Mouse (Mus musculus): ENCODE results near the gene Atxn2. TPM values are rescaled to one million over a fixed set of nuclear protein-coding genes. Genes with fewer than 3 reads are reported as not detected.

Atxn2 gene
- polyA plus RNA-seq, 1 experiment from 2014 or later: 60.1 TPM

DNA sequence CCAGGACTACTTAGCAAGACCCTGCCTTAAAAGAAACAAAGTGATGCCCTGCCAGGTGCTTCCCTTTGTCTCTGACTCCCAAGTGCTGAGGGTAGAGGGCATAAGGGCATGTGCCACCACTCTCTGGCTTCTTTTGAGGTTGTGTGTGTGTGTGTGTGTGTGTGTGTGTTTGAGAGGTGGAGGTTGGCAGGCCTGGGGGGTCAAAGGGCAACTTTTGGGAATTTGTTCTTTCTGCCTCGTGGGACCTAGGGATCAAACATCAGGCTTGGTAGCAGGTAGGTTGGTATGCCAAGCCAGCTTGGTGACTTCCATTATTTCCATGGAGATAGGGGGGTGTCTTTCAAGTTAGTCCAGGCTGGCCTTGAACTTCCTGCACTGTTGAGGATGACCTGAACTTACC is 7.8 kb upstream of the Atxn2 start:
- Histone ChIP-seq H3K27me3 (ENCODE audit: control insufficient read depth, insufficient read depth, low read depth, low read length) (no peaks in the 10 kb centered on the region), H3K4me1 (ENCODE audit: control insufficient read depth, insufficient read depth, low read length) (peaks cover 5% of the 10 kb centered on the region; the same call in 1 of the 2 replicates), H3K9me3 (replicated peaks; ENCODE audit: control insufficient read depth, low read length, poor library complexity, severe bottlenecking) (no peaks in the 10 kb centered on the region), H3K36me3 (ENCODE audit: control insufficient read depth, insufficient read depth, low read length) (no peaks in the 10 kb centered on the region), H3K4me2 (ENCODE audit: low read length) (no peak overlapping the region), H3K4me3 (ENCODE audit: low read depth, low read length) (no peak overlapping the region), H3K27ac (ENCODE audit: low read length) (no peak overlapping the region), H3K9ac (ENCODE audit: low read depth, low read length) (no peak overlapping the region)
- no peak for ATAC-seq
- WGBS: 92% methylated on average over 1 of the region's 1 CpGs

DNA sequence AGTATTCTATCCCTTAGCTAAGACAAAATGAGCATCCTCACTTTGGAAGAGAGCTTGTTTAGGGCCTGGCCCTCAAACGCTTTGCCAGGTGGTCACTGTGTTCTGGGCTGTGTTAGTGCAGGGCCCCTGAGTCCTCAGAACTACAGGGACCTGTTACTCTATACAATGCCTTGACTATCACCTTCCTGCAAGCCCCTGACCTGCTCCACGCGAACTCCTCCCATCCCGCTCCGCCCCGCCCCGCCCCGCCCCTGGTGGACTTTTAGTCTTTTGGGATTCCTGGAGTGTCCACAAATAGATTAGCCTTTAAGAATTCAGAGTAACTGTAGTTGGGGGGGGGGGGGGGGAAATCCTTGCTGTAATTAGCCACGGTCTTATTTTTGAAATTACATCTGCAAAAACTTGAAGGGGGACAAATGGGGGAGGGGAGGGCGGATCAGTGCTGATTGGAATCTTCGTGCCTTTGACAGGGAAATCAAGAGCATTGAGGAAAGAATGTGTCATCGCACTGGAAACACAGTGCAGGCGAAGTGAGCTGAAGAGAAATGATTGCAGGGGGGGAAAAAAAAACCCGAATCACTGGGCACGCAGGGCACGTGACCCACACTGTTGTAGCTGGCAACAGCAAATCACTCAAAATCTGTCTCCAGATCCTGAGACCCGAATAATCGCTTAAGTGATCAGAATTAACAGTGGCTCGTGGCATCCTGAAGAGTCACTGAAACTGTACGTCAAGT is 6.5 kb upstream of the Atxn2 start:
- Histone ChIP-seq H3K4me3 (ENCODE audit: low read depth, low read length) (peak overlapping the region; percentile 8), H3K4me1 (ENCODE audit: control insufficient read depth, insufficient read depth, low read length) (peaks cover 5% of the 10 kb centered on the region; the same call in 1 of the 2 replicates), H3K36me3 (ENCODE audit: control insufficient read depth, insufficient read depth, low read length) (no peaks in the 10 kb centered on the region), H3K9ac (ENCODE audit: low read depth, low read length) (peak overlapping the region; percentile 44; the same call in 1 of the 2 replicates), H3K27me3 (ENCODE audit: control insufficient read depth, insufficient read depth, low read depth, low read length) (no peaks in the 10 kb centered on the region), H3K27ac (ENCODE audit: low read length) (no peak overlapping the region), H3K9me3 (replicated peaks; ENCODE audit: control insufficient read depth, low read length, poor library complexity, severe bottlenecking) (no peaks in the 10 kb centered on the region), H3K4me2 (ENCODE audit: low read length) (peak overlapping the region; percentile 44)
- 6% methylated on average over 20 of the region's 20 CpGs for WGBS
- no peak for ATAC-seq

DNA sequence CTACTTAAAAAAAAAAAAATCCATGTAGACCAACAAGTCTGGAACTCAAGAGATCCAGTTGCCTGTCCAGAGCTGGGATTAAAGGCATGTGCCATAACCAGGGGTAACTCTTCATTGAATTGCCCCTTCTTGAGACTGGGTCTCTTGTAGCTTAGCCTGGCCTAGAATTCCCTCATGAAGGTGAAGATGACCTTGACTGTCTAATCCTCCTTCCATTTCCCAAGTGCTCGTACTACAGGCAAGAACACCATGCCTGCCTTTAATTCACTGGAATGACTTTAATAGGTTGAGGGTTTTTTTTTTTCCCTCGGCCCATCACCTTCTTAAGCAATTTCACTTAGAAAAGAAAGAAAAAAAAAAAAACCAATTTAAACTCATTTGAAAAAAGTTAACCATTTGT is 735 bp upstream of the Atxn2 start:
- no peaks in the 10 kb centered on the region for H3K36me3 ChIP-seq (ENCODE audit: control insufficient read depth, insufficient read depth, low read length)
- no peak for ATAC-seq
- peak overlapping the region; percentile 94; the same call in 1 of the 2 replicates for H3K4me3 ChIP-seq (ENCODE audit: low read depth, low read length)
- H3K27me3 ChIP-seq (ENCODE audit: control insufficient read depth, insufficient read depth, low read depth, low read length): no peaks in the 10 kb centered on the region
- no peaks in the 10 kb centered on the region for H3K9me3 ChIP-seq (replicated peaks; ENCODE audit: control insufficient read depth, low read length, poor library complexity, severe bottlenecking)
- H3K4me1 ChIP-seq (ENCODE audit: control insufficient read depth, insufficient read depth, low read length): peaks cover 26% of the 10 kb centered on the region
- no peak overlapping the region; the same call in 1 of the 2 replicates for H3K4me2 ChIP-seq (ENCODE audit: low read length)
- no peak overlapping the region for H3K9ac ChIP-seq (ENCODE audit: low read depth, low read length)
- 55% methylated on average over 2 of the region's 2 CpGs for WGBS
- no peak overlapping the region for H3K27ac ChIP-seq (ENCODE audit: low read length)

DNA sequence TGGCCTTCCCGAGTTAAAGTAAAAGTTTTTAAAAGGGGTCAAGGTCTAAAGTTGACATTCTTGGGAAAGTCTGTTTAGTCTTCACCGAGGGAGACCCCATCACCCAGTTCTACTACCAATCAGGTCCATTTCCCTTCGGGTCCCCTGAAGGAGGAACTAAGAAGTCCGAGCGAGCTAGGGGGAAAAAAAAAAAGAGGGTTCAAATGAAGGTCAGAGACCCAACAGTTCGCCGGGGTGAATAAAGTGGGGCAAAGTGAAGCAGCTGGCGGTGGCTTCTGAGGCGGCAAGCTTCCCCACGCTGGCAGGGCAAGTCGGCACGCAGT is 325 bp upstream of the Atxn2 start:
- H3K4me1 ChIP-seq (ENCODE audit: control insufficient read depth, insufficient read depth, low read length): peaks cover 30% of the 10 kb centered on the region
- ATAC-seq: no peak
- peak overlapping the region; percentile 78 for H3K4me2 ChIP-seq (ENCODE audit: low read length)
- no peaks in the 10 kb centered on the region for H3K27me3 ChIP-seq (ENCODE audit: control insufficient read depth, insufficient read depth, low read depth, low read length)
- H3K27ac ChIP-seq (ENCODE audit: low read length): peak overlapping the region; percentile 98
- H3K9ac ChIP-seq (ENCODE audit: low read depth, low read length): peak overlapping the region; percentile 92
- under 1% methylated on average over 12 of the region's 12 CpGs for whole genome bisulfite sequencing
- H3K4me3 ChIP-seq (ENCODE audit: low read depth, low read length): peak overlapping the region; percentile 94
- no peaks in the 10 kb centered on the region for H3K36me3 ChIP-seq (ENCODE audit: control insufficient read depth, insufficient read depth, low read length)
- H3K9me3 ChIP-seq (replicated peaks; ENCODE audit: control insufficient read depth, low read length, poor library complexity, severe bottlenecking): no peaks in the 10 kb centered on the region

DNA sequence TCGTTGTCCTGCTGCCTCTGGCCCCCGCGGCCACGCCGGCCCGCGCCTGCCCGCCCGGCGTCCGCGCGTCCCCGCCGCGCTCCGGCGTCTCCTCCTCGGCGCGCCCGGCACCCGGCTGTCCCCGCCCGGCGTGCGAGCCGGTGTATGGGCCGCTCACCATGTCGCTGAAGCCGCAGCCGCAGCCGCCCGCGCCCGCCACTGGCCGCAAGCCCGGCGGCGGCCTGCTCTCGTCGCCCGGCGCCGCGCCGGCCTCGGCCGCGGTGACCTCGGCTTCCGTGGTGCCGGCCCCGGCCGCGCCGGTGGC is 743 bp downstream of the Atxn2 start:
- peak overlapping the region; percentile 98 for H3K27ac ChIP-seq (ENCODE audit: low read length)
- H3K9ac ChIP-seq (ENCODE audit: low read depth, low read length): peak overlapping the region; percentile 92
- ATAC-seq: peak; percentile 57
- H3K9me3 ChIP-seq (replicated peaks; ENCODE audit: control insufficient read depth, low read length, poor library complexity, severe bottlenecking): no peaks in the 10 kb centered on the region
- H3K36me3 ChIP-seq (ENCODE audit: control insufficient read depth, insufficient read depth, low read length): no peaks in the 10 kb centered on the region
- H3K27me3 ChIP-seq (ENCODE audit: control insufficient read depth, insufficient read depth, low read depth, low read length): no peaks in the 10 kb centered on the region
- H3K4me3 ChIP-seq (ENCODE audit: low read depth, low read length): peak overlapping the region; percentile 94
- WGBS: 0% methylated on average over 26 of the region's 57 CpGs
- peak overlapping the region; percentile 90 for H3K4me2 ChIP-seq (ENCODE audit: low read length)
- H3K4me1 ChIP-seq (ENCODE audit: control insufficient read depth, insufficient read depth, low read length): peaks cover 34% of the 10 kb centered on the region

DNA sequence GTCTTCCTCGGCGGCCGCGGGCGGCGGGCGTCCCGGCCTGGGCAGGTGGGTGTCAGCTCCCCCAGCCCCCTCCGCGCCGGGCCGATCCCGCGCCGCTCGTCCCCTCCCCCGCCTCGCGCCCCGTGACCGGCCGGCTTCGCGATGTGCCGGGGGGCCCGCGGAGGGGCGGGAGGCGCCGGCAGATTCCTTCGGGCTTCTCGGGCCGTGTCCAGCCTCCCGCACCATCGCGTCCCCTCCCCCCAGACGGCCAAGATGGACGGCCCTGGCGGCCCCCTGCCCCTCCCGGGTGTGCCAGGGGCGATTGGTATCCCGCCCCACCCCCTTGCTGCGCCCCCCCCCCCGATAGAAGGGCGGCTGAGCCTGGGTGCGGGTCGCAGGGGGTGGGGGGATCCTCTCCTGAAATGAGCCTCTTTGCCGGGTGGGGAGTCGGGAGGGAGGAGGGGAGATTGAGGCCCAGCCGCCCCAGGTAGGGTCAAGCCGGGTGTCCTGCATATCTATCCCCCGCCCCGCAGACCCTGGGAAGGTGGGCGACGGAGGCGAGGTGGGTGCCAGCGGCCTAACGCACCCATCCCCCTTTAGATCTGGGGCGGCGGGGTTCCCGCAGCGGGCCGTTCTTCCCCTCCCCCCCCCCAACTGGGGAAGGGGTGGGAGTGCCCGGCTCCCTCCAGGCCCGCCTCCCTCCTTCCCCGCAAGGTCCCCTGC is 1.2 kb downstream of the Atxn2 start:
- peak overlapping the region; percentile 92 for H3K9ac ChIP-seq (ENCODE audit: low read depth, low read length)
- WGBS: 0% methylated on average over 27 of the region's 66 CpGs
- H3K9me3 ChIP-seq (replicated peaks; ENCODE audit: control insufficient read depth, low read length, poor library complexity, severe bottlenecking): no peaks in the 10 kb centered on the region
- peak; percentile 40 for ATAC-seq
- H3K4me1 ChIP-seq (ENCODE audit: control insufficient read depth, insufficient read depth, low read length): peaks cover 35% of the 10 kb centered on the region
- no peaks in the 10 kb centered on the region for H3K36me3 ChIP-seq (ENCODE audit: control insufficient read depth, insufficient read depth, low read length)
- H3K4me3 ChIP-seq (ENCODE audit: low read depth, low read length): peak overlapping the region; percentile 94
- H3K4me2 ChIP-seq (ENCODE audit: low read length): peak overlapping the region; percentile 90
- H3K27me3 ChIP-seq (ENCODE audit: control insufficient read depth, insufficient read depth, low read depth, low read length): no peaks in the 10 kb centered on the region
- peak overlapping the region; percentile 98 for H3K27ac ChIP-seq (ENCODE audit: low read length)

DNA sequence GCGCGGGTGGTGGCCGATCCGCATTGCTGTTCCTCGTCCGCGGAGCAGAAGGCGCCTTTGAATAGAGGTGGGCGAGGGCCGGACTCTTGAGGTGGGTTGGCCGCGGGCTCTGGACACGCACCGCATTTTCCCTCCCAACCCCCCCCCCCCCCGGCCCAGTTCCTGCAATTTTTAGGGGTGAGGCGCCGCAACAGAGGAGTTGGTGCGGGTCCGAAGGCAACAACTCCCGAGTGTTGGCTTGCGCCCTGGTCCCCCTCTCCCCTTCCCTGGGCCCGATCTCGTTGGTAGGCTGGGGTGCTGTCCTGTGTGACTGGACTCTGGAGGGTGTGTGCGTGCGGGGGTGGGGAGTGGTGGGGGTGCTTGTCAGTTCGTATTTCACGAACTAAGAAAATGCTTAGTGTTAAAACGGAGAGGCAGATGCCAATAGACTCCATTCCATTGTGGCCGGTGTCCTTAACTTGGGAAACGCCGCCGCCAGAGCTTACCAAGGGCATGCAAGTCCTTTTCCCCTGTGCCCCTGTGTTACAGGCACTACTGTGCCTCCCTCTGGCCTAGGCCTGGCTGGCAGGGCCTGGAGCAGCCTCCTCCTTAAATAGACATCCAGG is 1.9 kb downstream of the Atxn2 start:
- Histone ChIP-seq H3K4me2 (ENCODE audit: low read length) (peak overlapping the region; percentile 90), H3K9me3 (replicated peaks; ENCODE audit: control insufficient read depth, low read length, poor library complexity, severe bottlenecking) (no peaks in the 10 kb centered on the region), H3K27me3 (ENCODE audit: control insufficient read depth, insufficient read depth, low read depth, low read length) (no peaks in the 10 kb centered on the region), H3K36me3 (ENCODE audit: control insufficient read depth, insufficient read depth, low read length) (no peaks in the 10 kb centered on the region), H3K4me3 (ENCODE audit: low read depth, low read length) (peak overlapping the region; percentile 94), H3K4me1 (ENCODE audit: control insufficient read depth, insufficient read depth, low read length) (peaks cover 35% of the 10 kb centered on the region), H3K9ac (ENCODE audit: low read depth, low read length) (peak overlapping the region; percentile 92), H3K27ac (ENCODE audit: low read length) (peak overlapping the region; percentile 98)
- ATAC-seq: peak; percentile 65
- under 1% methylated on average over 25 of the region's 32 CpGs for WGBS

DNA sequence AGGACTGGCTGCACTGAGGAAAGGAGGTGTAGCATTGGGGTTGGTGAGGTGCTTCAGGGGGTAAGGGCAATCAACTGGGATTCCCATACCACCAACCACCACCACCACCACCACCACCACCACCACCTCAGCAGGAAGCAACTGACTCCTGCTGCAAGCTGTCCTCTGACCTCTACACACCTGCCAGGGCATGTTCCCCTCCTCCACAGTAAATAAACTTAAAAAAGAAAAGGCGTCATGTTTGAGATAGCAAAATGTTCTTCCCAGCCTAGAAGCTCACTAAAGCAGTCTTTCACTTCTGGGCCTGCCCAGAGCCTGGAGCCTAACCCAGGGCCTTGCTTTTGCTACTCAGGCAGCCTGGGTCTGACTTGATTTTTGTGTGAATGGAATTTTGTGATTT is 3.2 kb downstream of the Atxn2 start:
- H3K9ac ChIP-seq (ENCODE audit: low read depth, low read length): no peak overlapping the region
- H3K4me1 ChIP-seq (ENCODE audit: control insufficient read depth, insufficient read depth, low read length): peaks cover 43% of the 10 kb centered on the region
- H3K9me3 ChIP-seq (replicated peaks; ENCODE audit: control insufficient read depth, low read length, poor library complexity, severe bottlenecking): no peaks in the 10 kb centered on the region
- H3K27ac ChIP-seq (ENCODE audit: low read length): no peak overlapping the region
- no peaks in the 10 kb centered on the region for H3K36me3 ChIP-seq (ENCODE audit: control insufficient read depth, insufficient read depth, low read length)
- WGBS: 77% methylated on average over 1 of the region's 1 CpGs
- peak overlapping the region; percentile 90; the same call in 1 of the 2 replicates for H3K4me2 ChIP-seq (ENCODE audit: low read length)
- H3K4me3 ChIP-seq (ENCODE audit: low read depth, low read length): no peak overlapping the region
- no peak for ATAC-seq
- H3K27me3 ChIP-seq (ENCODE audit: control insufficient read depth, insufficient read depth, low read depth, low read length): no peaks in the 10 kb centered on the region

DNA sequence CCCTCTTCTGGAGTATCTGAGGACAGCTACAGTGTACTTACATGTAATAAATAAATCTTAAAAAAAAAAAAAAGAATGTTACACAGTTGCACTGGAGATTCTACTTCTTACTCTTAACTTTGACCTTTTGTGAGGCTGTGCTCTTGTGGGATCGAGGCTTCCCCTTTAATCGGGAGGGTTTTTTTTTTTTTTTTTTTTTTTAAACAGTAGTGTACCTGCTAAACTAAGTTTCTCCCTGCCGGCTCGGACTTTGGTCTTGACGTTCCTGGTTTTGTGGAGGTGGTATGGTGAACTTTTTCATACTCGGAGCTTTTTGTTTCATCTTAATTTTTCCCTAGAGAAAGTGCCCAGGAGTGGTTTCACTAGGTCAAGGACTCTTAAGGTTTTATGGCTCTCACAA is 3.8 kb downstream of the Atxn2 start:
- WGBS: 87% methylated on average over 6 of the region's 6 CpGs
- Histone ChIP-seq H3K4me1 (ENCODE audit: control insufficient read depth, insufficient read depth, low read length) (peaks cover 47% of the 10 kb centered on the region), H3K4me2 (ENCODE audit: low read length) (no peak overlapping the region), H3K9ac (ENCODE audit: low read depth, low read length) (no peak overlapping the region), H3K27ac (ENCODE audit: low read length) (no peak overlapping the region), H3K36me3 (ENCODE audit: control insufficient read depth, insufficient read depth, low read length) (no peaks in the 10 kb centered on the region), H3K4me3 (ENCODE audit: low read depth, low read length) (no peak overlapping the region), H3K9me3 (replicated peaks; ENCODE audit: control insufficient read depth, low read length, poor library complexity, severe bottlenecking) (no peaks in the 10 kb centered on the region), H3K27me3 (ENCODE audit: control insufficient read depth, insufficient read depth, low read depth, low read length) (no peaks in the 10 kb centered on the region)
- ATAC-seq: no peak

All from midbrain, embryonic 16.5 days (tissue).